Mouse (Mus musculus) urinary bladder, adult 18-20 months (tissue): Measurements from ENCODE around the gene Nmnat3.
A peak's percentile ranks its signal among the peaks of the same experiment; 100 is the strongest.

Source experiments
- DNase-seq, 2 experiments: peaks; one replicate each; pipeline ENCODE4 v3.0.0; 2022; ENCODE audit warnings: low spot score in 2 of 2, mixed read lengths in 2 of 2

Gene Nmnat3

GRCm38 (mm10) chr9:98420666-98421065, 133.4 kb downstream of the Nmnat3 start:
- no peak for DNase-seq

GRCm38 (mm10) chr9:98421903-98422302, 134.7 kb downstream of the Nmnat3 start:
- DNase-seq: no peak

GRCm38 (mm10) chr9:98422656-98423055, 135.4 kb downstream of the Nmnat3 start, which contains the start of gene Rbp1:
Rbp1 (plus strand) TSS chr9:98422961.
- no peak for DNase-seq

- no peak for DNase-seq
Observed at GRCm38 (mm10) chr9:98423691-98424090, 136.5 kb downstream of the Nmnat3 start.

- DNase-seq: no peak
Observed at GRCm38 (mm10) chr9:98424291-98424690, 137.1 kb downstream of the Nmnat3 start.

GRCm38 (mm10) chr9:98424725-98425210, 137.5 kb downstream of the Nmnat3 start:
- DNase-seq: peak; percentile 33 to 45

- DNase-seq: no peak
Observed at GRCm38 (mm10) chr9:98425351-98425880, 138.2 kb downstream of the Nmnat3 start.

- no peak for DNase-seq
Observed at GRCm38 (mm10) chr9:98427906-98428517, 140.8 kb downstream of the Nmnat3 start.

GRCm38 (mm10) chr9:98428783-98429182, 141.5 kb downstream of the Nmnat3 start:
- DNase-seq: peak in 1 of 2 experiments; percentile 74

- DNase-seq: no peak
Observed at GRCm38 (mm10) chr9:98429806-98430205, 142.6 kb downstream of the Nmnat3 start.

GRCm38 (mm10) chr9:98430528-98430927, 143.3 kb downstream of the Nmnat3 start:
- DNase-seq: no peak

GRCm38 (mm10) chr9:98433021-98433420, 145.8 kb downstream of the Nmnat3 start:
- no peak for DNase-seq

GRCm38 (mm10) chr9:98433956-98434588, 146.8 kb downstream of the Nmnat3 start:
- DNase-seq: no peak

GRCm38 (mm10) chr9:98437819-98438218, 150.6 kb downstream of the Nmnat3 start:
- no peak for DNase-seq

- no peak for DNase-seq
Observed at GRCm38 (mm10) chr9:98439091-98439490, 151.9 kb downstream of the Nmnat3 start.

- DNase-seq: no peak
Observed at GRCm38 (mm10) chr9:98442638-98443037, 155.4 kb downstream of the Nmnat3 start.

- no peak for DNase-seq
Observed at GRCm38 (mm10) chr9:98445359-98446149, 158.3 kb downstream of the Nmnat3 start.

GRCm38 (mm10) chr9:98450976-98451375, 163.7 kb downstream of the Nmnat3 start:
- DNase-seq: no peak

GRCm38 (mm10) chr9:98466709-98467108, 179.5 kb downstream of the Nmnat3 start:
- DNase-seq: no peak
